Mouse (Mus musculus): Measurements from ENCODE around the gene Gins2. TPM values are rescaled to one million over a fixed set of nuclear protein-coding genes. Genes with fewer than 3 reads are reported as not detected.

Gins2 gene
- polyA plus RNA-seq, 1 experiment: 11.2 TPM

GRCm38 (mm10) chr8:120631441-120632375 is 42.6 kb upstream of the Gins2 start:
- H3K79me2 ChIP-seq (ENCODE audit: control insufficient read depth, insufficient read depth): no peaks in the 10 kb centered on the region
- no peak for TF ChIP-seq TCF3 (IDR thresholded peaks at IDR 0.05; ENCODE audit: insufficient read length, low read depth)
- no peak for TF ChIP-seq CEBPB (IDR thresholded peaks at IDR 0.05; ENCODE audit: insufficient read depth, poor library complexity, severe bottlenecking)
- TF ChIP-seq MYOG (IDR thresholded peaks at IDR 0.05; ENCODE audit: control insufficient read depth in 1 of 3, insufficient read depth in 1 of 3, insufficient read length in 2 of 3, low read depth in 2 of 3): no peak
- TF ChIP-seq SRF (IDR thresholded peaks at IDR 0.05; ENCODE audit: control insufficient read depth, insufficient read length, low read depth): no peak
- TF ChIP-seq E2F4 (IDR thresholded peaks at IDR 0.05; ENCODE audit: insufficient read depth): no peak
- no peak for TF ChIP-seq TCF12 (IDR thresholded peaks at IDR 0.05; ENCODE audit: insufficient read depth, poor library complexity, severe bottlenecking)
- TF ChIP-seq POLR2AphosphoS2 (IDR thresholded peaks at IDR 0.05; ENCODE audit: insufficient read length, low read depth): no peak
- TF ChIP-seq USF1 (IDR thresholded peaks at IDR 0.05; ENCODE audit: low read depth): no peak
- TF ChIP-seq REST (IDR thresholded peaks at IDR 0.05; ENCODE audit: insufficient read depth, insufficient read length): no peak
- TF ChIP-seq MYOD1 (IDR thresholded peaks at IDR 0.05; ENCODE audit: control insufficient read depth in 1 of 3, insufficient read length in 2 of 3, low read depth in 2 of 3): no peak
- TF ChIP-seq MAX (IDR thresholded peaks at IDR 0.05; ENCODE audit: low read depth): no peak
- no peak for TF ChIP-seq POLR2A (IDR thresholded peaks at IDR 0.05; ENCODE audit: insufficient read length, low read depth)
- no peaks in the 10 kb centered on the region for H3K36me3 ChIP-seq (ENCODE audit: control insufficient read depth, insufficient read depth)
- no peak overlapping the region for H3ac ChIP-seq (ENCODE audit: control insufficient read depth, insufficient read length)
- H3K4me3 ChIP-seq: no peak overlapping the region
- H3K27me3 ChIP-seq (ENCODE audit: control insufficient read depth, insufficient read depth, insufficient read length): no peaks in the 10 kb centered on the region
- no peak overlapping the region for H3K4me2 ChIP-seq (ENCODE audit: low read depth)

- Histone ChIP-seq H3K36me3 (ENCODE audit: control insufficient read depth, insufficient read depth) (no peaks in the 10 kb centered on the region), H3ac (ENCODE audit: control insufficient read depth, insufficient read length) (no peak overlapping the region), H3K79me2 (ENCODE audit: control insufficient read depth, insufficient read depth) (no peaks in the 10 kb centered on the region), H3K4me3 (no peak overlapping the region), H3K4me2 (ENCODE audit: low read depth) (no peak overlapping the region), H3K27me3 (ENCODE audit: control insufficient read depth, insufficient read depth, insufficient read length) (no peaks in the 10 kb centered on the region)
- no peak for TF ChIP-seq MAX (IDR thresholded peaks at IDR 0.05; ENCODE audit: low read depth)
- TF ChIP-seq MYOD1 (IDR thresholded peaks at IDR 0.05; ENCODE audit: control insufficient read depth in 1 of 3, insufficient read length in 2 of 3, low read depth in 2 of 3): no peak
- no peak for TF ChIP-seq REST (IDR thresholded peaks at IDR 0.05; ENCODE audit: insufficient read depth, insufficient read length)
These were observed 41.7 kb upstream of the Gins2 start for GRCm38 (mm10) chr8:120630848-120631247.

- Histone ChIP-seq H3K4me3 (no peak overlapping the region), H3K79me2 (ENCODE audit: control insufficient read depth, insufficient read depth) (no peaks in the 10 kb centered on the region), H3ac (ENCODE audit: control insufficient read depth, insufficient read length) (no peak overlapping the region), H3K27me3 (ENCODE audit: control insufficient read depth, insufficient read depth, insufficient read length) (no peaks in the 10 kb centered on the region), H3K4me2 (ENCODE audit: low read depth) (no peak overlapping the region), H3K36me3 (ENCODE audit: control insufficient read depth, insufficient read depth) (no peaks in the 10 kb centered on the region)
- TF ChIP-seq POLR2A (IDR thresholded peaks at IDR 0.05; ENCODE audit: insufficient read length, low read depth) (no peak), TCF3 (IDR thresholded peaks at IDR 0.05; ENCODE audit: insufficient read length, low read depth) (no peak), MAX (IDR thresholded peaks at IDR 0.05; ENCODE audit: low read depth) (no peak), MYOG (IDR thresholded peaks at IDR 0.05; ENCODE audit: control insufficient read depth in 1 of 3, insufficient read depth in 1 of 3, insufficient read length in 2 of 3, low read depth in 2 of 3) (no peak), CEBPB (IDR thresholded peaks at IDR 0.05; ENCODE audit: insufficient read depth, poor library complexity, severe bottlenecking) (no peak), MYOD1 (IDR thresholded peaks at IDR 0.05; ENCODE audit: control insufficient read depth in 1 of 3, insufficient read length in 2 of 3, low read depth in 2 of 3) (no peak), SRF (IDR thresholded peaks at IDR 0.05; ENCODE audit: control insufficient read depth, insufficient read length, low read depth) (no peak)
These were observed 40.9 kb upstream of the Gins2 start for GRCm38 (mm10) chr8:120630031-120630430.

GRCm38 (mm10) chr8:120627298-120627697 is 38.2 kb upstream of the Gins2 start:
- TF ChIP-seq MYOG (IDR thresholded peaks at IDR 0.05; ENCODE audit: control insufficient read depth in 1 of 3, insufficient read depth in 1 of 3, insufficient read length in 2 of 3, low read depth in 2 of 3) (no peak), E2F4 (IDR thresholded peaks at IDR 0.05; ENCODE audit: insufficient read depth) (no peak), USF1 (IDR thresholded peaks at IDR 0.05; ENCODE audit: low read depth) (no peak), SRF (IDR thresholded peaks at IDR 0.05; ENCODE audit: control insufficient read depth, insufficient read length, low read depth) (no peak), POLR2AphosphoS2 (IDR thresholded peaks at IDR 0.05; ENCODE audit: insufficient read length, low read depth) (no peak), MYOD1 (IDR thresholded peaks at IDR 0.05; ENCODE audit: control insufficient read depth in 1 of 3, insufficient read length in 2 of 3, low read depth in 2 of 3) (no peak), POLR2A (IDR thresholded peaks at IDR 0.05; ENCODE audit: insufficient read length, low read depth) (no peak), REST (IDR thresholded peaks at IDR 0.05; ENCODE audit: insufficient read depth, insufficient read length) (no peak), TCF12 (IDR thresholded peaks at IDR 0.05; ENCODE audit: insufficient read depth, poor library complexity, severe bottlenecking) (no peak), MAX (IDR thresholded peaks at IDR 0.05; ENCODE audit: low read depth) (no peak)
- Histone ChIP-seq H3K79me2 (ENCODE audit: control insufficient read depth, insufficient read depth) (no peaks in the 10 kb centered on the region), H3K4me3 (no peak overlapping the region), H3ac (ENCODE audit: control insufficient read depth, insufficient read length) (no peak overlapping the region), H3K4me2 (ENCODE audit: low read depth) (no peak overlapping the region), H3K27me3 (ENCODE audit: control insufficient read depth, insufficient read depth, insufficient read length) (no peaks in the 10 kb centered on the region), H3K36me3 (ENCODE audit: control insufficient read depth, insufficient read depth) (no peaks in the 10 kb centered on the region)

- Histone ChIP-seq H3ac (ENCODE audit: control insufficient read depth, insufficient read length) (no peak overlapping the region), H3K27me3 (ENCODE audit: control insufficient read depth, insufficient read depth, insufficient read length) (no peaks in the 10 kb centered on the region)
- TF ChIP-seq MYOD1 (IDR thresholded peaks at IDR 0.05; ENCODE audit: control insufficient read depth in 1 of 3, insufficient read length in 2 of 3, low read depth in 2 of 3) (peak in 1 of 3 experiments; percentile 25), MYOG (IDR thresholded peaks at IDR 0.05; ENCODE audit: control insufficient read depth in 1 of 3, insufficient read depth in 1 of 3, insufficient read length in 2 of 3, low read depth in 2 of 3) (no peak)
These were observed 37.4 kb upstream of the Gins2 start for GRCm38 (mm10) chr8:120626461-120626860.

More at GRCm38 (mm10) chr8:120626461-120626860, 37.4 kb upstream of the Gins2 start:
- Histone ChIP-seq H3K4me3 (no peak overlapping the region), H3K36me3 (ENCODE audit: control insufficient read depth, insufficient read depth) (no peaks in the 10 kb centered on the region), H3K4me2 (ENCODE audit: low read depth) (no peak overlapping the region), H3K79me2 (ENCODE audit: control insufficient read depth, insufficient read depth) (no peaks in the 10 kb centered on the region)
